Mouse (Mus musculus) small intestine, adult 2 months (tissue): ENCODE data around the gene Kxd1.

Experiments used
- CTCF ChIP-seq: fragments of 200-500 bp; IDR thresholded peaks from 2 replicates; pipeline ENCODE4 v1.5.1; 2012; ENCODE audit warnings: low read depth, mild to moderate bottlenecking, control low read depth, inconsistent platforms, low read length, moderate library complexity, mixed read lengths; ENCODE audit not compliant: insufficient replicate concordance, insufficient read length; ENCODE audit errors: extremely low read depth
- POLR2A ChIP-seq: fragments of 200-500 bp; IDR thresholded peaks from 2 replicates; pipeline ENCODE4 v1.6.1; 2012; ENCODE audit warnings: low read depth, mild to moderate bottlenecking, control low read depth, inconsistent platforms, low read length, moderate library complexity

GRCm38 (mm10) chr8:70529299-70529698, 1.5 kb upstream of the Kxd1 start:
- TF ChIP-seq POLR2A (no peak), CTCF (no peak)
